Mouse (Mus musculus): ENCODE measurements around the gene Tex14.

DNA sequence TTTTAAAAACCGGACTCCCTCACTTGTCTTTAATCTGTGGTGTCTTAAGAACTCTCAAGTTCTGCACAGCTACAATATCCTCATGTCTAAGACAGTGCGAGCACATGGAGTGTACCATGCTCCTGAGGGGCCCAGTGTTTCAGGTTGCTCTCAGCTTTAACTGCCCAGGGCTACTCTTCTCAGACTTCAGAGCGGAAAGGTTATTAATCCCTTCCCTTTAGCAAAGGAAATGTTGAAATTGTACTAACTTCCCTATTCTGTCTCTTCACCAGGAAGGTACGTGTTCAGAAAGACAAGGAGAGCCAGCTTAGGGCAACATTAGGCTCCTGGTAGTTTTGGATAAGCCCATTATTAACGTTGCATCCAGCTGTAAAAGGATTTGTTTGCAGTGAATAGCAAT lies 118.6 kb downstream of the Tex14 start:
- TF ChIP-seq CTCF (conservative IDR thresholded peaks at IDR 0.05; ENCODE audit: insufficient read depth, insufficient read length, low read depth, low read length): no peak
- no peak for TF ChIP-seq POLR2A (IDR thresholded peaks at IDR 0.05; ENCODE audit: low read depth, low read length)
